Mouse (Mus musculus): ENCODE results near the gene Sstr3. TPM values are rescaled to one million over a fixed set of nuclear protein-coding genes. Genes with fewer than 3 reads are reported as not detected.

Gene Sstr3
- polyA plus RNA-seq, 1 experiment from 2014 or later, result not detected

GRCm38 (mm10) chr15:78546060-78546459 is 1.6 kb upstream of the Sstr3 start:
- Histone ChIP-seq H3K4me2 (ENCODE audit: low read depth, low read length) (no peak overlapping the region), H3K27ac (ENCODE audit: low read depth) (no peak overlapping the region), H3K36me3 (replicated peaks; ENCODE audit: insufficient read depth, low read length) (no peaks in the 10 kb centered on the region), H3K4me3 (ENCODE audit: low read depth, low read length) (no peak overlapping the region), H3K9ac (replicated peaks) (no peak overlapping the region), H3K4me1 (ENCODE audit: insufficient read depth) (0 out of 2 replicates have a peak, but pooled peaks cover 9% of the 10 kb centered on the region), H3K27me3 (ENCODE audit: insufficient read depth, low read length) (0 out of 2 replicates have a peak, but pooled peaks cover 4% of the 10 kb centered on the region), H3K9me3 (ENCODE audit: low read length) (peaks cover 6% of the 10 kb centered on the region; the same call in 1 of the 2 replicates)
- no peak for TF ChIP-seq CTCF (IDR thresholded peaks at IDR 0.05; ENCODE audit: low read depth)
- TF ChIP-seq EP300 (IDR thresholded peaks at IDR 0.05; ENCODE audit: low read depth), result no peak
- no peak for DNase-seq
- ATAC-seq, result no peak
- 57% methylated on average over 4 of the region's 4 CpGs for WGBS (ENCODE audit: insufficient replicate concordance)

GRCm38 (mm10) chr15:78544041-78544440 is 444 bp downstream of the Sstr3 start:
- Histone ChIP-seq H3K27ac (ENCODE audit: low read depth) (no peak overlapping the region), H3K4me2 (ENCODE audit: low read depth, low read length) (no peak overlapping the region), H3K4me3 (ENCODE audit: low read depth, low read length) (no peak overlapping the region), H3K36me3 (replicated peaks; ENCODE audit: insufficient read depth, low read length) (no peaks in the 10 kb centered on the region), H3K9me3 (ENCODE audit: low read length) (no peaks in the 10 kb centered on the region), H3K4me1 (ENCODE audit: insufficient read depth) (0 out of 2 replicates have a peak, but pooled peaks cover 9% of the 10 kb centered on the region), H3K9ac (replicated peaks) (no peak overlapping the region), H3K27me3 (ENCODE audit: insufficient read depth, low read length) (0 out of 2 replicates have a peak, but pooled peaks cover 4% of the 10 kb centered on the region)
- DNase-seq (no peak), ATAC-seq (no peak)
- TF ChIP-seq EP300 (IDR thresholded peaks at IDR 0.05; ENCODE audit: low read depth) (no peak), CTCF (IDR thresholded peaks at IDR 0.05; ENCODE audit: low read depth) (no peak)
- 74% methylated on average over 15 of the region's 15 CpGs for WGBS (ENCODE audit: insufficient replicate concordance)

GRCm38 (mm10) chr15:78542767-78543303 is 1.6 kb downstream of the Sstr3 start:
- ATAC-seq (no peak), DNase-seq (no peak)
- WGBS (ENCODE audit: insufficient replicate concordance), result 64% methylated on average over 7 of the region's 7 CpGs
- Histone ChIP-seq H3K4me1 (ENCODE audit: insufficient read depth) (0 out of 2 replicates have a peak, but pooled peaks cover 3% of the 10 kb centered on the region), H3K27ac (ENCODE audit: low read depth) (no peak overlapping the region), H3K4me3 (ENCODE audit: low read depth, low read length) (no peak overlapping the region), H3K9me3 (ENCODE audit: low read length) (no peaks in the 10 kb centered on the region), H3K9ac (replicated peaks) (no peak overlapping the region), H3K36me3 (replicated peaks; ENCODE audit: insufficient read depth, low read length) (no peaks in the 10 kb centered on the region), H3K4me2 (ENCODE audit: low read depth, low read length) (no peak overlapping the region), H3K27me3 (ENCODE audit: insufficient read depth, low read length) (0 out of 2 replicates have a peak, but pooled peaks cover 4% of the 10 kb centered on the region)
- TF ChIP-seq CTCF (IDR thresholded peaks at IDR 0.05; ENCODE audit: low read depth), result no peak
- TF ChIP-seq EP300 (IDR thresholded peaks at IDR 0.05; ENCODE audit: low read depth), result no peak

GRCm38 (mm10) chr15:78542098-78542766 is 2.3 kb downstream of the Sstr3 start:
- Histone ChIP-seq H3K27me3 (ENCODE audit: insufficient read depth, low read length) (0 out of 2 replicates have a peak, but pooled peaks cover 4% of the 10 kb centered on the region), H3K4me2 (ENCODE audit: low read depth, low read length) (no peak overlapping the region), H3K27ac (ENCODE audit: low read depth) (no peak overlapping the region), H3K9me3 (ENCODE audit: low read length) (no peaks in the 10 kb centered on the region), H3K4me1 (ENCODE audit: insufficient read depth) (0 out of 2 replicates have a peak, but pooled peaks cover 3% of the 10 kb centered on the region), H3K4me3 (ENCODE audit: low read depth, low read length) (no peak overlapping the region), H3K36me3 (replicated peaks; ENCODE audit: insufficient read depth, low read length) (no peaks in the 10 kb centered on the region), H3K9ac (replicated peaks) (no peak overlapping the region)
- DNase-seq (no peak), ATAC-seq (no peak)
- 84% methylated on average over 3 of the region's 3 CpGs for WGBS (ENCODE audit: insufficient replicate concordance)
- TF ChIP-seq CTCF (IDR thresholded peaks at IDR 0.05; ENCODE audit: low read depth) (no peak), EP300 (IDR thresholded peaks at IDR 0.05; ENCODE audit: low read depth) (no peak)

GRCm38 (mm10) chr15:78541606-78542005 is 2.9 kb downstream of the Sstr3 start:
- 67% methylated on average over 3 of the region's 3 CpGs for WGBS (ENCODE audit: insufficient replicate concordance)
- Histone ChIP-seq H3K4me1 (ENCODE audit: insufficient read depth) (0 out of 2 replicates have a peak, but pooled peaks cover 3% of the 10 kb centered on the region), H3K27ac (ENCODE audit: low read depth) (no peak overlapping the region), H3K36me3 (replicated peaks; ENCODE audit: insufficient read depth, low read length) (no peaks in the 10 kb centered on the region), H3K9me3 (ENCODE audit: low read length) (no peaks in the 10 kb centered on the region), H3K27me3 (ENCODE audit: insufficient read depth, low read length) (0 out of 2 replicates have a peak, but pooled peaks cover 4% of the 10 kb centered on the region), H3K9ac (replicated peaks) (no peak overlapping the region), H3K4me3 (ENCODE audit: low read depth, low read length) (no peak overlapping the region), H3K4me2 (ENCODE audit: low read depth, low read length) (no peak overlapping the region)
- no peak for DNase-seq
- TF ChIP-seq CTCF (IDR thresholded peaks at IDR 0.05; ENCODE audit: low read depth) (no peak), EP300 (IDR thresholded peaks at IDR 0.05; ENCODE audit: low read depth) (no peak)
- ATAC-seq, result no peak

- 66% methylated on average over 3 of the region's 3 CpGs for WGBS (ENCODE audit: insufficient replicate concordance)
- 0 out of 2 replicates have a peak, but pooled peaks cover 4% of the 10 kb centered on the region for H3K27me3 ChIP-seq (ENCODE audit: insufficient read depth, low read length)
Measured at GRCm38 (mm10) chr15:78541036-78541435, 3.4 kb downstream of the Sstr3 start.

More at GRCm38 (mm10) chr15:78541036-78541435, 3.4 kb downstream of the Sstr3 start:
- DNase-seq (no peak), ATAC-seq (no peak)
- H3K36me3 ChIP-seq (replicated peaks; ENCODE audit: insufficient read depth, low read length), result no peaks in the 10 kb centered on the region
- no peak for TF ChIP-seq EP300 (IDR thresholded peaks at IDR 0.05; ENCODE audit: low read depth)
- no peak for TF ChIP-seq CTCF (IDR thresholded peaks at IDR 0.05; ENCODE audit: low read depth)
- H3K4me3 ChIP-seq (ENCODE audit: low read depth, low read length), result no peak overlapping the region
- no peak overlapping the region for H3K27ac ChIP-seq (ENCODE audit: low read depth)
- H3K4me1 ChIP-seq (ENCODE audit: insufficient read depth), result 0 out of 2 replicates have a peak, but pooled peaks cover 3% of the 10 kb centered on the region
- no peak overlapping the region for H3K9ac ChIP-seq (replicated peaks)
- H3K4me2 ChIP-seq (ENCODE audit: low read depth, low read length), result no peak overlapping the region
- no peaks in the 10 kb centered on the region for H3K9me3 ChIP-seq (ENCODE audit: low read length)

Measured in liver, postnatal 0 days (tissue).